Mouse (Mus musculus): Measurements from ENCODE around the gene Kcnk5. TPM values are rescaled to one million over a fixed set of nuclear protein-coding genes. Genes with fewer than 3 reads are reported as not detected.
A peak's percentile ranks its signal among the peaks of the same experiment; 100 is the strongest.

Kcnk5 gene
- polyA plus RNA-seq, 1 experiment from 2014 or later = 1.4 TPM

- no peak overlapping the region for H3K4me2 ChIP-seq (ENCODE audit: low read length)
- 89% methylated on average over 6 of the region's 6 CpGs for WGBS
Measured at GRCm38 (mm10) chr14:20114951-20115350, 66.7 kb downstream of the Kcnk5 start.

GRCm38 (mm10) chr14:20113964-20114363 lies 67.6 kb downstream of the Kcnk5 start:
- H3K36me3 ChIP-seq (ENCODE audit: control insufficient read depth, insufficient read depth, low read length) = no peaks in the 10 kb centered on the region
- no peak overlapping the region for H3K4me3 ChIP-seq (ENCODE audit: low read length)
- H3K4me2 ChIP-seq (ENCODE audit: low read length) = no peak overlapping the region
- peaks cover 5% of the 10 kb centered on the region; the same call in 1 of the 2 replicates for H3K9me3 ChIP-seq (ENCODE audit: control insufficient read depth, low read length)
- 5% methylated on average over 6 of the region's 6 CpGs for WGBS
- no peak overlapping the region; the same call in 1 of the 2 replicates for H3K9ac ChIP-seq (ENCODE audit: low read depth, low read length)
- H3K27me3 ChIP-seq (replicated peaks; ENCODE audit: control insufficient read depth, insufficient read depth, low read length) = no peaks in the 10 kb centered on the region
- no peak overlapping the region for H3K27ac ChIP-seq (ENCODE audit: low read depth, low read length)
- peak; percentile 63 for ATAC-seq
- H3K4me1 ChIP-seq (ENCODE audit: control insufficient read depth, insufficient read depth, low read depth, low read length) = no peaks in the 10 kb centered on the region

More at GRCm38 (mm10) chr14:20114951-20115350, 66.7 kb downstream of the Kcnk5 start:
- H3K27me3 ChIP-seq (replicated peaks; ENCODE audit: control insufficient read depth, insufficient read depth, low read length) = no peaks in the 10 kb centered on the region
- no peak overlapping the region for H3K4me3 ChIP-seq (ENCODE audit: low read length)
- no peak overlapping the region for H3K9ac ChIP-seq (ENCODE audit: low read depth, low read length)
- ATAC-seq = no peak
- no peak overlapping the region for H3K27ac ChIP-seq (ENCODE audit: low read depth, low read length)
- no peaks in the 10 kb centered on the region for H3K36me3 ChIP-seq (ENCODE audit: control insufficient read depth, insufficient read depth, low read length)
- no peaks in the 10 kb centered on the region for H3K4me1 ChIP-seq (ENCODE audit: control insufficient read depth, insufficient read depth, low read depth, low read length)
- peaks cover 5% of the 10 kb centered on the region; the same call in 1 of the 2 replicates for H3K9me3 ChIP-seq (ENCODE audit: control insufficient read depth, low read length)

GRCm38 (mm10) chr14:20113189-20113961 lies 68.2 kb downstream of the Kcnk5 start:
- Histone ChIP-seq H3K9ac (ENCODE audit: low read depth, low read length) (no peak overlapping the region), H3K27me3 (replicated peaks; ENCODE audit: control insufficient read depth, insufficient read depth, low read length) (no peaks in the 10 kb centered on the region), H3K9me3 (ENCODE audit: control insufficient read depth, low read length) (peaks cover 5% of the 10 kb centered on the region; the same call in 1 of the 2 replicates), H3K27ac (ENCODE audit: low read depth, low read length) (no peak overlapping the region), H3K4me2 (ENCODE audit: low read length) (no peak overlapping the region), H3K36me3 (ENCODE audit: control insufficient read depth, insufficient read depth, low read length) (no peaks in the 10 kb centered on the region), H3K4me3 (ENCODE audit: low read length) (no peak overlapping the region), H3K4me1 (ENCODE audit: control insufficient read depth, insufficient read depth, low read depth, low read length) (no peaks in the 10 kb centered on the region)
- ATAC-seq = peak; percentile 2; the same call in 1 of the 2 replicates
- 67% methylated on average over 7 of the region's 7 CpGs for WGBS

- H3K4me1 ChIP-seq (ENCODE audit: control insufficient read depth, insufficient read depth, low read depth, low read length) = no peaks in the 10 kb centered on the region
Measured at GRCm38 (mm10) chr14:20112218-20112617, 69.4 kb downstream of the Kcnk5 start.

GRCm38 (mm10) chr14:20110945-20111344 lies 70.7 kb downstream of the Kcnk5 start:
- no peaks in the 10 kb centered on the region for H3K27me3 ChIP-seq (replicated peaks; ENCODE audit: control insufficient read depth, insufficient read depth, low read length)
- H3K4me3 ChIP-seq (ENCODE audit: low read length) = no peak overlapping the region
- H3K4me1 ChIP-seq (ENCODE audit: control insufficient read depth, insufficient read depth, low read depth, low read length) = no peaks in the 10 kb centered on the region
- no peak overlapping the region for H3K4me2 ChIP-seq (ENCODE audit: low read length)
- no peaks in the 10 kb centered on the region for H3K36me3 ChIP-seq (ENCODE audit: control insufficient read depth, insufficient read depth, low read length)
- no peak for ATAC-seq
- H3K9ac ChIP-seq (ENCODE audit: low read depth, low read length) = no peak overlapping the region
- no peak overlapping the region for H3K27ac ChIP-seq (ENCODE audit: low read depth, low read length)
- peaks cover 5% of the 10 kb centered on the region; the same call in 1 of the 2 replicates for H3K9me3 ChIP-seq (ENCODE audit: control insufficient read depth, low read length)
- 79% methylated on average over 1 of the region's 1 CpGs for WGBS

More at GRCm38 (mm10) chr14:20112218-20112617, 69.4 kb downstream of the Kcnk5 start:
- no peak overlapping the region for H3K9ac ChIP-seq (ENCODE audit: low read depth, low read length)
- H3K27ac ChIP-seq (ENCODE audit: low read depth, low read length) = no peak overlapping the region
- no peak overlapping the region for H3K4me3 ChIP-seq (ENCODE audit: low read length)
- no peaks in the 10 kb centered on the region for H3K27me3 ChIP-seq (replicated peaks; ENCODE audit: control insufficient read depth, insufficient read depth, low read length)
- WGBS = 67% methylated on average over 3 of the region's 3 CpGs
- peaks cover 5% of the 10 kb centered on the region; the same call in 1 of the 2 replicates for H3K9me3 ChIP-seq (ENCODE audit: control insufficient read depth, low read length)
- H3K36me3 ChIP-seq (ENCODE audit: control insufficient read depth, insufficient read depth, low read length) = no peaks in the 10 kb centered on the region
- ATAC-seq = no peak
- H3K4me2 ChIP-seq (ENCODE audit: low read length) = no peak overlapping the region

GRCm38 (mm10) chr14:20106271-20106670 lies 75.3 kb downstream of the Kcnk5 start:
- no peak for ATAC-seq
- no peaks in the 10 kb centered on the region for H3K27me3 ChIP-seq (replicated peaks; ENCODE audit: control insufficient read depth, insufficient read depth, low read length)
- WGBS = 81% methylated on average over 6 of the region's 6 CpGs

GRCm38 (mm10) chr14:20103207-20103606 lies 78.4 kb downstream of the Kcnk5 start:
- 36% methylated on average over 4 of the region's 4 CpGs for WGBS
- Histone ChIP-seq H3K9ac (ENCODE audit: low read depth, low read length) (no peak overlapping the region), H3K36me3 (ENCODE audit: control insufficient read depth, insufficient read depth, low read length) (no peaks in the 10 kb centered on the region), H3K27ac (ENCODE audit: low read depth, low read length) (no peak overlapping the region), H3K9me3 (ENCODE audit: control insufficient read depth, low read length) (no peaks in the 10 kb centered on the region), H3K4me2 (ENCODE audit: low read length) (no peak overlapping the region), H3K27me3 (replicated peaks; ENCODE audit: control insufficient read depth, insufficient read depth, low read length) (no peaks in the 10 kb centered on the region), H3K4me3 (ENCODE audit: low read length) (no peak overlapping the region), H3K4me1 (ENCODE audit: control insufficient read depth, insufficient read depth, low read depth, low read length) (no peaks in the 10 kb centered on the region)
- no peak for ATAC-seq

More at GRCm38 (mm10) chr14:20106271-20106670, 75.3 kb downstream of the Kcnk5 start:
- no peak overlapping the region for H3K9ac ChIP-seq (ENCODE audit: low read depth, low read length)
- no peak overlapping the region for H3K4me3 ChIP-seq (ENCODE audit: low read length)
- H3K4me1 ChIP-seq (ENCODE audit: control insufficient read depth, insufficient read depth, low read depth, low read length) = no peaks in the 10 kb centered on the region
- no peak overlapping the region for H3K27ac ChIP-seq (ENCODE audit: low read depth, low read length)
- no peak overlapping the region for H3K4me2 ChIP-seq (ENCODE audit: low read length)
- no peaks in the 10 kb centered on the region for H3K36me3 ChIP-seq (ENCODE audit: control insufficient read depth, insufficient read depth, low read length)
- H3K9me3 ChIP-seq (ENCODE audit: control insufficient read depth, low read length) = no peaks in the 10 kb centered on the region

- no peak overlapping the region for H3K9ac ChIP-seq (ENCODE audit: low read depth, low read length)
- H3K27me3 ChIP-seq (replicated peaks; ENCODE audit: control insufficient read depth, insufficient read depth, low read length) = no peaks in the 10 kb centered on the region
- no peaks in the 10 kb centered on the region for H3K36me3 ChIP-seq (ENCODE audit: control insufficient read depth, insufficient read depth, low read length)
- no peaks in the 10 kb centered on the region for H3K9me3 ChIP-seq (ENCODE audit: control insufficient read depth, low read length)
- 67% methylated on average over 5 of the region's 5 CpGs for WGBS
- H3K4me3 ChIP-seq (ENCODE audit: low read length) = no peak overlapping the region
- no peak overlapping the region for H3K4me2 ChIP-seq (ENCODE audit: low read length)
- H3K27ac ChIP-seq (ENCODE audit: low read depth, low read length) = no peak overlapping the region
- H3K4me1 ChIP-seq (ENCODE audit: control insufficient read depth, insufficient read depth, low read depth, low read length) = no peaks in the 10 kb centered on the region
- no peak for ATAC-seq
Measured at GRCm38 (mm10) chr14:20098061-20098460, 83.5 kb downstream of the Kcnk5 start.

GRCm38 (mm10) chr14:20094942-20095341 lies 86.7 kb downstream of the Kcnk5 start:
- no peak overlapping the region for H3K27ac ChIP-seq (ENCODE audit: low read depth, low read length)
- 68% methylated on average over 5 of the region's 5 CpGs for WGBS
- no peaks in the 10 kb centered on the region for H3K9me3 ChIP-seq (ENCODE audit: control insufficient read depth, low read length)
- H3K4me1 ChIP-seq (ENCODE audit: control insufficient read depth, insufficient read depth, low read depth, low read length) = no peaks in the 10 kb centered on the region
- no peak for ATAC-seq
- no peaks in the 10 kb centered on the region for H3K36me3 ChIP-seq (ENCODE audit: control insufficient read depth, insufficient read depth, low read length)
- H3K27me3 ChIP-seq (replicated peaks; ENCODE audit: control insufficient read depth, insufficient read depth, low read length) = no peaks in the 10 kb centered on the region
- no peak overlapping the region for H3K9ac ChIP-seq (ENCODE audit: low read depth, low read length)
- H3K4me3 ChIP-seq (ENCODE audit: low read length) = no peak overlapping the region
- no peak overlapping the region for H3K4me2 ChIP-seq (ENCODE audit: low read length)
